Mouse (Mus musculus) kidney, postnatal 36 days (tissue): Measurements from ENCODE around the gene Ankrd11.

Experiments used
- DNase-seq, 2 experiments: peaks; one replicate each; pipeline ENCODE4 v3.0.0; 2021 to 2022; ENCODE audit warnings: mixed read lengths in 2 of 2

The Ankrd11 gene

DNA sequence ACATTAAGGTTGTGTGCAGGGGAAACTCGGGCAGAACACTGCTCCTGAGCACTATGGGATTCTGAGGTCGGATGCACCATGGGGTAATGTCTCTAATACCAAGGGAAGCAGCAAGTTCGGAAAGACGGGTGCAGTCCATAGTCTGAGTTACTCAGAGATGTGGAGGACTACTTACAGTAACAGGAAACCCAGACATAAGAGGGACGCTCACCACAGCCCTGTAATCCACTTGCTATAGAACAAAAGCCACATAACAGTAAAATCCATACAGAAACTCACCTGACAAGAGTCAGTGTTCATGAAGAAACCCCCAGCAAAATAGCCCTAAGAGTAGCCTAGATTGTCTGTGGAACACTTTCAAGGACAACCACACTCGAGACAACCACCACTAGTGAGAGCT lies 118.0 kb downstream of the Ankrd11 start:
- no peak for DNase-seq

- peak in 1 of 2 experiments; percentile 16 for DNase-seq
These were observed 118.5 kb downstream of the Ankrd11 start for GRCm38 (mm10) chr8:122923431-122924090.

DNA sequence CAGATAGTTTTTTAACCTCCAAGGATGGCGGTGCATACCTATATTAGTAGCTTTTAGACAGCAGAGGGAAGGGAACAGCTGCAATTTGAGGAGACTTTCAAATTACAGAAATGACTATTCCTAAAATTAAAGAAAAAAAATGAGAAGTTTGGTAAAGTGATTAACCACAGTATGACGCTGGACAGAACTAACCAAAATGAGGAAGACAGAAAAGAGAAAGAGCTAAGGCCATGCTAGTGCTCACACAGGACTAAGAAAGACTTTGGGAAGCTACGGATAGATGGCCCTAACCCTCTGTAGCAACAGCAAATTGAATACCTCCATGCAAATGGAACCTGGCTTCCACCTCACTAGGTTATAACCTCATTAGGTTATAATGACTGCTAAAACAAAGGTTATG lies 119.1 kb downstream of the Ankrd11 start:
- DNase-seq, result no peak

GRCm38 (mm10) chr8:122920890-122921289 lies 121.2 kb downstream of the Ankrd11 start:
- no peak for DNase-seq

GRCm38 (mm10) chr8:122918438-122919107 lies 123.5 kb downstream of the Ankrd11 start:
- no peak for DNase-seq

- DNase-seq, result peak; percentile 47 to 50
These were observed 124.3 kb downstream of the Ankrd11 start for GRCm38 (mm10) chr8:122917531-122918392.

GRCm38 (mm10) chr8:122916766-122917165 lies 125.3 kb downstream of the Ankrd11 start:
- DNase-seq, result no peak

- no peak for DNase-seq
These were observed 129.2 kb downstream of the Ankrd11 start for GRCm38 (mm10) chr8:122912871-122913270.

DNA sequence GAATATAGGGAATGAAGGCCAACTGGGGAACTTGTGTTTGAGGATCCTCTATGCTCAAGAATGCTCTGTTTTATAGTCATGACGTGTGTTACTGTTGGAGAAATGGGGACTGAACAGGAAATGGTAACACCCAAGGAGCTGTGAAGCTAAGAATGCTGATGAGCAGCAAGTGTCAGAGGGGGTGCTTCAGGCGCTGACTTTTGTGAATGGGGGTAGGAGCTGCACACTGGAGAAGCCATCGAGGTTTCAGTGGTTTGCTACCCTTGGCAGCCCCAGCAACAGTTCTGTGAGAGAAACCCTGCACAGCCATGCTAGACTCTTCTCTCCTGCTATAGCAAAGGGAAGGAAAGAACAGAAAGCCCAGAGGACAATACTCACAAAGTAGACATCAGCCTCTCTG lies 129.9 kb downstream of the Ankrd11 start:
- DNase-seq, result no peak

- peak; percentile 93 to 96 for DNase-seq
These were observed 135.5 kb downstream of the Ankrd11 start for GRCm38 (mm10) chr8:122906463-122907021.

- peak in 1 of 2 experiments; percentile 53 for DNase-seq
These were observed 136.7 kb downstream of the Ankrd11 start for GRCm38 (mm10) chr8:122905346-122905745.

- no peak for DNase-seq
These were observed 137.6 kb downstream of the Ankrd11 start for GRCm38 (mm10) chr8:122904496-122904895.

- DNase-seq, result no peak
These were observed 139.1 kb downstream of the Ankrd11 start for GRCm38 (mm10) chr8:122903002-122903401.

DNA sequence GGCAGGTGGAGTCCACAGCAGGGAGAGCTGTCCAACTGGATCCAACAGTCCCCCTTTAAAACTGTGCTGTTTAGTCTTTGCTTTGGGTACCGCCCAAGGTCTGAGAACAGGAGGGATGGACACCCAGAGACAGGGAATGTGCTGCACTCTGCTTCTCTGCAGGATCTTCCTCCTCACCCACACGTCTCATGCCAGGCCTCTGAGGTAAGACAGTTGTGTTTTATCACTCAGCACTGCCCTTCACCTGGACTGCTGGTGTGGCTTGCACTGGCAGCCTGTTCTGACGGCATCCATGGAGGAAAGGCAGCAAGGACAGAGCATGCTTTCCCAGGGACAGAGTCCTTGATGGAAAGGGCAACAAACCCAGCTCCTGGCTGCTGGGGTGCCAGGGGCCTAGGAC lies 139.5 kb downstream of the Ankrd11 start:
- no peak for DNase-seq

DNA sequence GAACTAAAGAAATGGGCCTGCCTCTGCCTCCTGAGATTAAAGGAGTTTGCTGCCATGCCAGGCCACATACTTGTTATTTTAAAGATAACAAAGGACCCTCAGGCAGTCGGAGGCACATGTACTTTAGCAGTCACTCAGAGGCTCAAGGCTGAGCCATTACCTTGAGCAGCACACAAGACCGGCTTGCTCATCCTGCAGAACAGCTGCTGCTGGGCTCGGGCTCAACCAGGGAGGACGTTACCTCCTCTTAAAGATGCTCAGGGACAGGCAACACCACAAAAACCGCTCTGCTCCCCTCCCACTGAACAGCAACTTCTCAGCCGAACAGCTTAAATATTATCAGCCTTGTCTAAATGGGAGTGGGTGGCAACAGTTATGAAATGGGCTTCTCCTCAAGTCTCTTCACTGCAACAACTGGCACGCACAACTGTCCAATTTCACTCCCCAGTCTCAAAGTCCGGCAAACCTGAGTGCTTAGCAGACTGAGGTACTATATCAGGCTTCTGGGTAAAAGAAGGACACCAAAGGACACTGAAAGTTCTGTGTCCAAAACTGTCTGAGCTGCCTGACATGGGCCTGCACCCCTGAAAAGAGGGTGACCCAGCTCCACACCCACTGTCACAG lies 140.1 kb downstream of the Ankrd11 start:
- peak; percentile 28 to 39 for DNase-seq

GRCm38 (mm10) chr8:122901476-122901875 lies 140.6 kb downstream of the Ankrd11 start:
- no peak for DNase-seq

DNA sequence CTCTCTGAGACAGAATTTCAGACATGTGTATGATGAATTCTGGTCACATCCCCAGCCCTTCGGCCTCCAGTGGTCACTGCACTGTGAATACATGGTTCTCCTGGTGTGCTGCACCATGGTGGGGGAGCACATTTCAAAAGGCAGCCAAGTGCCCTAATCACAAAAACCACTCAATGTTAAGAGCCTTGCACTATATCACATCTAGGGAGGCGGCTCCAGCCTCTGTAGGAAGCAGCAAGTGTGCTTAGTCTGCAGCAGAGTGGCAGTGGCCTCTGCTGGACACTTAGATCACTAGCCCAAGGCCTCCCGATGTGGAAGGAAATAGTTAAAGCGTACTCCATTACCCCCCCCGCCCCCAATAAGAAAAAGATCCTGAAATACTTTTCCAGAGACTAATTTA lies 143.0 kb downstream of the Ankrd11 start:
- DNase-seq, result no peak

GRCm38 (mm10) chr8:122898473-122898872 lies 143.6 kb downstream of the Ankrd11 start:
- DNase-seq, result no peak

- DNase-seq, result no peak
These were observed 144.1 kb downstream of the Ankrd11 start for GRCm38 (mm10) chr8:122898018-122898417.

DNA sequence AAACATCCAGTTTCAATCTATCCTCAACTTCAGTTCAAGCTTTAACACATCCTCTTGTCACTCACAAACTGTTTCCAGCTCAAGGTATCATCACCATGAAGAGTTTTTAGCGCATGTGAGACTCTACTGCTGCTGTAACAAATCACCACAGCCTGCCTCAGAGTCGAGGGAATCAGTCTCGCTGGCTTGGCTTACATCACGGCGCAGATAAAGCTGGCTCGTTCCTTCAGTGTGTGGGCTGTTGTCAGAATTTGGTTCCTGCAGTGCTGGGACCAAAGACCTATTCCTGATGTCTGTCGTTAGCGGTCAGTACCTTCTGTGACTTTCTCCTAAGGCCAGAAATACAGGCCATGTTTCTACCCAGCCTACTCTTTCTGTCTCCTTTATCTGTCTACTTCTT lies 144.9 kb downstream of the Ankrd11 start:
- DNase-seq, result no peak

DNA sequence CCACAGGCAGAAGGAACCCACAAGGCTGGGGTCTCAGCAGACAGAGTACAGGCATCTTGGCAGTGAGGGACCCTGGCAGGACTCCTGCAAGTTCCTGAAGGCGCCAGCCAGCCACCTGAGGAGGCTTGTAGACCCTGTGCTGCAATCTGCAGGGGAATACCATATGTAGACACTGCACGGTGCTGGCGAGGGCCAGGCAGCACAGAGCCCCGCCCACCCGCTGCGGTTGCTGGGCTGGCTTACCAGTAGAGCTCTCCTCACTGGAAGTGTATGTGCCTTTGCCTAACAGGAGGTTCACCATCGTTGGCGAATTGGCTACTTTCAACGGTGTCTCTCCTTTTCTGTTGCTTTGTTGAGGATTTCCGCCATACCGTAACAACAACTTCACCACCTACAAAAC lies 145.8 kb downstream of the Ankrd11 start:
- no peak for DNase-seq

- no peak for DNase-seq
These were observed 148.6 kb downstream of the Ankrd11 start for GRCm38 (mm10) chr8:122893451-122893850.

DNA sequence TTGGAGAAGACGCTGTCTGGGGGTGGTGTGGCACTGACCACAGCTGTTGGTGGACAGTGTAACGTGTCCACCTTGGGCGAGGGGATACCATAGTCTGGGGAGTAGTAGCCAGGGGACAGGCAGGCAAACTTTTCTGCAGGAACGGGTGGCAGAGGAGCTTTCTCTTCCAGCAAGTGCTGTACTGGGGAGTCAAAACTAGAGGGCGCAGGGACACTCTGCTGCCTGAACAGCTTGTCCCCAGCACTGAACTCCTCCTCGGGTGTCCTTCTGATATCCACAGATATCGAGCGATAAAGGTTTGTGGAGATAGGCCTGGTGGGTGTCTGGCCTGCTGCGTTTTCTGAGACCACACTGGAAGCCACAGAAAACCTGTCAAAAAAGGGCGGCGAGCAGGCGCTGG lies 150.6 kb downstream of the Ankrd11 start:
- DNase-seq, result no peak
